Mouse (Mus musculus) gastrocnemius, postnatal 14 days (tissue): ENCODE measurements around the gene Abcg1. TPM values are rescaled to one million over a fixed set of nuclear protein-coding genes. Genes with fewer than 3 reads are reported as not detected.

ENCODE experiments used
- DNase-seq: peaks from one replicate; pipeline ENCODE4 v3.0.0; 2021; ENCODE audit warnings: mixed read lengths
- intact Hi-C: fragments of 180-260 bp; cut with DNase I; formaldehyde crosslinking; loops from one replicate; pipeline ENCODE4 v1.15.1; 2025; ENCODE audit warnings: low total_unique reads
- total RNA-seq, 2 experiments: library from RNA; stranded (reverse); gene quantifications; 2 replicates each; pipeline ENCODE4 v1.2.3; 2021

The Abcg1 gene
- total RNA-seq, 2 experiments from 2014 or later, result 4.9 to 6.6 TPM

DNA sequence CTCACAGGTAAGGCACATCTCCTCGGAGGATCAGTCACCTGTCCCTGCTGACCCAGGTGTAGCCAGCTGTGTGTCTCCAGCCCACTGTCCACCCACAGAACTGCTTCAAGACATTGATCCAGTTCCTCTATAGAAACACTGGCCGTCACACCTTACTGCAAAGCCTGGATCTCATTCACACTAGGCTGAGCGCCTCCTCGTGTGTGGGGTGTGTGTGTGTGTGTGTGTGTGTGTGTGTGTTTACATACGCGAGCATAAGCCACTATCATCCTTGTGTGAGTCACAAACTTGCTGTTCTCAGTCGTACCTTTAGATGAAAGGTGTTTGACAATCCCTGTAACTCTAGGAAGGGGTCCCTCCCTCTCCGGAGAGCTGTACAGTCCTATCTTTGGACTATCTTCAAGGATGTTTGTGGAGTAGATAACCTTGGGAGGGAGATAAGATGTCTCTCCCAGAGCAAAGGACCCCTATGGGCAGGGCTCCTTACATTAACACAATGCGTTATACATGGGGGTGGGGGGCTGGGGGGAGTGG lies 95.6 kb downstream of the Abcg1 start:
- intact Hi-C loops, result no loop called here
- DNase-seq, result no peak

GRCm38 (mm10) chr17:31153785-31154184 lies 96.3 kb downstream of the Abcg1 start:
- intact Hi-C loops, result no loop called here
- DNase-seq, result no peak

- DNase-seq, result no peak
- intact Hi-C loops, result no loop called here
Measured at GRCm38 (mm10) chr17:31157921-31158320, 100.4 kb downstream of the Abcg1 start.

DNA sequence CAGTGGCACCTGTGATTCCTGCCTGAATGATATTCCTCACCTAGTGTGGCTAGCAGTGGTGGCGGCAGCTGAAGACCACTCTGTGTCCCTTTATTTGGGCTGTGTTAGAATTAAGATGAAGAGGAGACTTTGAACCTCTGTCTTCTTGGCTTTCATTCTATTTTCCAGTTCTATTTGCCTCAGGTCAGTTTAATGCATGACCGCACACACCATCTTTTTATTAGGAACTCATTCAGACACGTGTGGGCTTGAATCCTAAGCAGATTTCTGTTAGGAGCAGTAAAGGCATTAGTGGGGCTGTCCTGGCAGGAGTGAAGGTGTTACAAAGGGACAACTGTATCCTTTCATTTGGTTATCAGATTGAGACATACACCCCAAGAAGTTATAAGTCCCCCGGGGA lies 102.8 kb downstream of the Abcg1 start:
- intact Hi-C loops, result no loop called here

DNA sequence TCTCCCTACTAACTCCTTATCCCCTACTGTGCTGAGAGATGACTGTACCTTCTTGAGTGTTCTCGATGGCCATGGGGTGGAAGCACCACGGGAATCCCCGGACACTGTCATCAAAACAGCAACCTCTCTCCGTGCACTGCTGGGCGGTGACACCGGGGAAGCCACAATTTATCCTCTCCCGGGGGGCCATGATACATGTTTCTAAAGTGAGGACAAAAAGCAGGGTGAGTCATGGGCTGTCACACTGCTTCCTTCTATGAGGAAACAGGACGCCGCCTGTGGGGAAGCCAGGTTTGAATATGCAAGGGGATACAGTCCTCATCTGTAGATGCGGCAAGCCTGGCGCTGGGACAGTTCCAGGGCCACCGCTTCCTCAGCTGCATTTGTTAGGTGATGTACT lies 105.1 kb downstream of the Abcg1 start:
- DNase-seq, result no peak
- intact Hi-C loops, result no loop called here

More for the DNA sequence above, 102.8 kb downstream of the Abcg1 start:
- no peak for DNase-seq

DNA sequence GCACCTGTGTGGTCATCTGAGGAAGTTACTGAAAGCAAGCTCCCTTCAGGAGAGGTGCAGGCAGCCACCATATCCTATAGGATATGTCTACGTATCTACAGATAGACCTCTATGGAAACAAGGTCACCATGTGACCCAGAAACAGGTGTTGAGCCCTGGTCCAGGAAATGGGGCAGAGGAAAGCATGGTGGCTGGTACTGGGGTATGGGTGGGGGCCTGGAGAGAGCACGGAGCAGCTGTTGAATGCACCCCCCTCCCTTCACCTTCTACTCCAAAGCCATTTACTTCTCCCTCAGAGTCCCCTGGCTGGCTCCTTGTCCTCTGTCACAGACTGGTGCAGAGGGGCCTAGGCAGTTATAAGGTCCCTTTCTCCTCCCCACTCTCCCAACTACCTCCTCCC lies 106.3 kb downstream of the Abcg1 start:
- intact Hi-C loops, result no loop called here
- DNase-seq, result no peak

DNA sequence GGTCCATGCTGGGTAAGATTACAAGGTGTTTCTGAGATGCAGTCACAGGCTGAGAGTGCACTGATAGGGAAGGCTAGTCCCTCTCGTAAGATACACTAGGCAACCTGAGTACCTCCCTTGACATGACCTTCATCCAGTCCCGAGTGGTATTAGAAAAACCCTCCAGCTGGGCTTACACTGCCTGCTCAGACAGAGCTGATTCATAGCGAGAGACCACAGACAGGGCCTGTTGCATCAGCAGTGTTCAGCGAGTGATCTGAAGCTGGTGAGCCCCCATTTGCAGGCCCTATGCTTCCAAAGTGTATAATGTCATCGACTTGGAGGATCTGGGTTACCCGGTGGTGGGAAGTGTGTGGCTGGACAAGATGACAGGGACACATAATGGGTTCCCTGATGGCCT lies 107.7 kb downstream of the Abcg1 start, which contains the start of gene Tff1:
Gene Tff1, minus strand, starts transcription at position 151 of the 400 bp plus-strand sequence.
- intact Hi-C loops, result no loop called here
- DNase-seq, result no peak

Other genes starting within 250 kb of the Abcg1 start
- not detected for gene Glp1r, start 155.9 kb upstream of the Abcg1 start, total RNA-seq
- under 1 TPM in 1 of 2 experiments, not detected in 1; 0.16 TPM for gene Umodl1, start 103.0 kb upstream of the Abcg1 start, total RNA-seq
- gene Tff3, start 72.0 kb downstream of the Abcg1 start, total RNA-seq, result not detected
- not detected for gene Tff2, start 86.6 kb downstream of the Abcg1 start, total RNA-seq
- not detected for gene Tff1, start 107.6 kb downstream of the Abcg1 start, total RNA-seq
- not detected for gene Tmprss3, start 141.3 kb downstream of the Abcg1 start, total RNA-seq
- gene Ubash3a, start 150.2 kb downstream of the Abcg1 start, total RNA-seq, result not detected
- gene Rsph1, start 219.7 kb downstream of the Abcg1 start, total RNA-seq, result 10 to 100 TPM; 10.0 to 12.5 TPM
- gene Slc37a1, start 229.1 kb downstream of the Abcg1 start, total RNA-seq, result 1 to 10 TPM; 2.5 to 2.7 TPM